Mouse (Mus musculus) megakaryocyte, embryonic 14.5 days (primary cell): ENCODE results near the gene Wars. TPM values are rescaled to one million over a fixed set of nuclear protein-coding genes. Genes with fewer than 3 reads are reported as not detected.

ENCODE experiments used
- H3K27me3 ChIP-seq: replicated peaks from 2 replicates; pipeline ENCODE3; 2012; ENCODE audit warnings: inconsistent platforms
- H3K36me3 ChIP-seq: replicated peaks from 2 replicates; pipeline ENCODE3; 2012; ENCODE audit warnings: low read length, inconsistent platforms, mixed read lengths
- H3K4me1 ChIP-seq: 2 replicates; pipeline ENCODE4 v1.6.1; 2012; ENCODE audit warnings: inconsistent platforms
- H3K4me3 ChIP-seq: replicated peaks from 2 replicates; pipeline ENCODE3; 2012; ENCODE audit warnings: moderate library complexity, mild to moderate bottlenecking, inconsistent platforms
- H3K9me3 ChIP-seq: 2 replicates; pipeline ENCODE4 v1.6.1; 2012; ENCODE audit warnings: inconsistent platforms
- FLI1 ChIP-seq: IDR thresholded peaks from 2 replicates; pipeline ENCODE4 v1.6.1; 2012; ENCODE audit warnings: low read length, inconsistent platforms, mixed read lengths
- GATA1 ChIP-seq: IDR thresholded peaks from 3 replicates; pipeline ENCODE4 v1.6.1; 2012; ENCODE audit warnings: mixed read lengths, low read length, inconsistent platforms, borderline replicate concordance
- polyA plus RNA-seq: library from polyadenylated mRNA; stranded (reverse); fragments of >175 nt; gene quantifications from 2 replicates; pipeline ENCODE4 v1.2.3, GENCODE M21; 2012; ENCODE audit warnings: low replicate concordance; ENCODE audit not compliant: insufficient read depth

Gene Wars
- polyA plus RNA-seq, 1 experiment: 33.8 TPM

GRCm38 (mm10) chr12:108912442-108912841 is 18.5 kb upstream of the Wars start:
- no peaks in the 10 kb centered on the region for H3K9me3 ChIP-seq
- H3K36me3 ChIP-seq: peaks cover 22% of the 10 kb centered on the region
- no peak for TF ChIP-seq GATA1
- no peak for TF ChIP-seq FLI1
- peaks cover 46% of the 10 kb centered on the region for H3K4me1 ChIP-seq
- no peaks in the 10 kb centered on the region for H3K27me3 ChIP-seq
- no peak overlapping the region for H3K4me3 ChIP-seq

- Histone ChIP-seq H3K4me3 (no peak overlapping the region), H3K27me3 (no peaks in the 10 kb centered on the region), H3K36me3 (peaks cover 31% of the 10 kb centered on the region), H3K9me3 (no peaks in the 10 kb centered on the region), H3K4me1 (peaks cover 40% of the 10 kb centered on the region)
- TF ChIP-seq GATA1 (no peak), FLI1 (no peak)
These were observed 16.0 kb upstream of the Wars start for GRCm38 (mm10) chr12:108909846-108910433.

GRCm38 (mm10) chr12:108906398-108906797 is 12.4 kb upstream of the Wars start:
- Histone ChIP-seq H3K27me3 (no peaks in the 10 kb centered on the region), H3K36me3 (peaks cover 29% of the 10 kb centered on the region), H3K4me3 (no peak overlapping the region), H3K9me3 (no peaks in the 10 kb centered on the region), H3K4me1 (peaks cover 24% of the 10 kb centered on the region)
- TF ChIP-seq GATA1: no peak
- no peak for TF ChIP-seq FLI1

GRCm38 (mm10) chr12:108905620-108906302 is 11.8 kb upstream of the Wars start:
- Histone ChIP-seq H3K4me3 (no peak overlapping the region), H3K9me3 (no peaks in the 10 kb centered on the region), H3K4me1 (peaks cover 27% of the 10 kb centered on the region), H3K27me3 (no peaks in the 10 kb centered on the region), H3K36me3 (peaks cover 31% of the 10 kb centered on the region)
- no peak for TF ChIP-seq GATA1
- TF ChIP-seq FLI1: no peak

- Histone ChIP-seq H3K27me3 (no peaks in the 10 kb centered on the region), H3K9me3 (no peaks in the 10 kb centered on the region), H3K4me1 (peaks cover 31% of the 10 kb centered on the region), H3K4me3 (no peak overlapping the region), H3K36me3 (peaks cover 43% of the 10 kb centered on the region)
- TF ChIP-seq GATA1: no peak
- TF ChIP-seq FLI1: no peak
These were observed 10.3 kb upstream of the Wars start for GRCm38 (mm10) chr12:108904276-108904653.

- TF ChIP-seq GATA1 (no peak), FLI1 (no peak)
- Histone ChIP-seq H3K27me3 (no peaks in the 10 kb centered on the region), H3K4me3 (no peak overlapping the region), H3K9me3 (no peaks in the 10 kb centered on the region), H3K36me3 (peaks cover 46% of the 10 kb centered on the region), H3K4me1 (peaks cover 31% of the 10 kb centered on the region)
These were observed 9.8 kb upstream of the Wars start for GRCm38 (mm10) chr12:108903600-108904275.

- TF ChIP-seq FLI1: no peak
- no peak for TF ChIP-seq GATA1
- H3K4me3 ChIP-seq: peak overlapping the region; percentile 8
- H3K36me3 ChIP-seq: peaks cover 49% of the 10 kb centered on the region
- H3K27me3 ChIP-seq: no peaks in the 10 kb centered on the region
- H3K4me1 ChIP-seq: peaks cover 30% of the 10 kb centered on the region
- no peaks in the 10 kb centered on the region for H3K9me3 ChIP-seq
These were observed 9.0 kb upstream of the Wars start for GRCm38 (mm10) chr12:108902940-108903339.

- no peak for TF ChIP-seq GATA1
- no peak for TF ChIP-seq FLI1
- H3K4me1 ChIP-seq: peaks cover 41% of the 10 kb centered on the region
- H3K9me3 ChIP-seq: no peaks in the 10 kb centered on the region
- peaks cover 54% of the 10 kb centered on the region for H3K36me3 ChIP-seq
- no peak overlapping the region for H3K4me3 ChIP-seq
- H3K27me3 ChIP-seq: no peaks in the 10 kb centered on the region
These were observed 7.4 kb upstream of the Wars start for GRCm38 (mm10) chr12:108901346-108901745.

GRCm38 (mm10) chr12:108896006-108896405 is 2.0 kb upstream of the Wars start:
- H3K27me3 ChIP-seq: no peaks in the 10 kb centered on the region
- peaks cover 64% of the 10 kb centered on the region for H3K4me1 ChIP-seq
- H3K9me3 ChIP-seq: no peaks in the 10 kb centered on the region
- H3K4me3 ChIP-seq: no peak overlapping the region
- peaks cover 35% of the 10 kb centered on the region for H3K36me3 ChIP-seq
- no peak for TF ChIP-seq GATA1
- no peak for TF ChIP-seq FLI1

GRCm38 (mm10) chr12:108894432-108894816 is 450 bp upstream of the Wars start:
- peaks cover 39% of the 10 kb centered on the region for H3K36me3 ChIP-seq
- no peaks in the 10 kb centered on the region for H3K9me3 ChIP-seq
- TF ChIP-seq GATA1 (no peak), FLI1 (no peak)
- peak overlapping the region; percentile 95 for H3K4me3 ChIP-seq
- no peaks in the 10 kb centered on the region for H3K27me3 ChIP-seq
- peaks cover 72% of the 10 kb centered on the region for H3K4me1 ChIP-seq
